Mouse (Mus musculus): ENCODE data around the gene Olfr1058. TPM values are rescaled to one million over a fixed set of nuclear protein-coding genes. Genes with fewer than 3 reads are reported as not detected.

Gene Olfr1058
- under 1 TPM in 1 of 2 experiments, not detected in 1; 0.29 TPM for polyA plus RNA-seq (2017; shearing (Covaris generic))

DNA sequence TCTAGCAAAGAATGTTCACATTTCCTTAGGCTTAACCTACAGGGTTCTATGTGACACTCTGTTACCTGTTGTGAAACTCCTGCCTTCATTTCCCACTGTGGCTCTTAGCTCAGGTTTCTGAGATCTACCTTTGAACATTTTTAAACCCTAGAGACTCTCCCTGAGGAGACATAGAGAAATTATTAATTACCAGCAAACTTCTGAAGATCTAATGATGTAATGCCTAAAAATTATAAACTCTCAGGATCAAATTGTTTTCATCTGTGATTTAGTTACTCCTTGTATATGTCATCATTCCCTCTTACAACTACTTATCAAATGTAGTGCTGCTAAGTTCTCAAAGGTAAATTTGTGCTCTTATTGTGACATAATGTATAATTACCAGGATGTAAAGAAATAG is at the start of gene Olfr1058:
Gene Olfr1058 (minus strand): TSS at position 101 of the 400 bp plus-strand sequence.

DNA sequence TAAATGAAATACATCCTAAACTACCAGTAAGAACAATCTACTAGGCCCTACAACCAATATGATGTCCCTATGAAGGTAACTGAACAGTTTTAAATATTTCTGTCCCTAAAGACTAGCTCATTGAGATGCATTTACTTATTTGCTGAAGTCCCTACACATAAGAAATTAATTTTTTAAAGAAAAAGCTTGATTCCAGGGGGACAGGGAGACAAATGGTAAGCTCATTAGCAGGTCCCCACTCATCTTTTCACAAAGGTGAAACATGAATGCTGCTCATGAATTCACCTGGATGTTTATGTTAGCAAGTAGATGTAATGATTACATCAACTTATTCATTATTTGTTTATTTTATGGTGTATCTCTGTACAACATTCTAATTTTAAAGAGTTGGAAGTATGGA is 38.3 kb upstream of the Olfr1058 start, which contains the start of gene Olfr1062:
Gene Olfr1062 (minus strand): TSS at position 101 of the 400 bp plus-strand sequence.

DNA sequence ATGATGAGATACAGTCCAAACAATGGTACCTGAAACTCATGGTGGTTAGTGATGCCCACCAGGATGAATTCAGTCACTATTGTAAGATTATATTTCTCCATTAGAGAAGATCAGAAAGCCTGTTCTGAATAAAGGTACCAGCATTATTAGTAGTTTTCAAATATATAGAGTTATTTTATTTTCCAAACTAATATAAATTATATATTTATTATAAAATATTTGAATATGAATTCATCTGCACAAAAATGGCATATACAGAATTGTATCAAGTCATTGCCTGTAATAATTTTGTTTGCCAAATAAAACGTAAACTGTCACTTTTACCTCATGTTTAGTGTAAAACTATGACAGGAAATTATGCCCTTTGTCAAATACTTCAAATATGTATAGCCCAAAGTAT is 25.6 kb upstream of the Olfr1058 start, which contains the start of gene Olfr1061:
Gene Olfr1061 (minus strand): TSS at position 101 of the 400 bp plus-strand sequence.

DNA sequence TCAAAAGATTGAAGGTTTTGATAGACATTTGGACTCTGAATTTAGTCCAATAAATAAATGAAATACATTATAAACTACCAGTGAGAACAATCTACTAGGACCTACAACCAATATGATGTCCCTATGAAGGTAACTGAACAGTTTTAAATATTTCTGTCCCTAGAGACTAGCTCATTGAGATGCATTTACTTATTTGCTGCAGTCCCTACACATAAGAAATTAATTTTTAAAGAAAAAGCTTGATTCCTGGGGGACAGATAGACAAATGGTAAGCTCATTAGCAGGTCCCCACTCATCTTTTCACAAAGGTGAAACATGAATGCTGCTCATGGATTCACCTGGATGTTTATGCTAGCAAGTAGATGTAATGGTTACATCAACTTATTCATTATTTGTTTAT is 10.1 kb downstream of the Olfr1058 start, which contains the start of gene Olfr1057:
Gene Olfr1057 (minus strand): TSS at position 101 of the 400 bp plus-strand sequence.

DNA sequence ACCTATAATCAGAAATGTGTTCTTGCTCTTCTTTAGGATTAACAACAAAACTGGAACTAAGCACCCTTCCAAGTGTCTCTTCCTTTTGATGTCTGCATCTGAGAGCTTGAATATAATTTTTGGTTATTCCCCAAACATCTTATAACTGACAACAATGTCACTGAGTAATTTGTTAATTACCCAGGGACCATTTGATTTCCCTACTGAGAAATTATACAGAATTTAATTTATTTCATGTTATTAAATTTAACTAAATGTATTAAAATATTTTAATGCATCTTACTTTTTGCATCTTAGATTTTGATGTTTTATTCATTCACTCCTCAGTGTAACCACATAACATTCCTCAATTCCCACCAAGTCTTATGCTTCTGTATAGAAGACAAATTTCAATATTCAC is 26.0 kb downstream of the Olfr1058 start, which contains the start of gene Olfr1056:
Gene Olfr1056 (minus strand): TSS at position 101 of the 400 bp plus-strand sequence.

GRCm38 (mm10) chr2:86350184-86350583 is 38.2 kb downstream of the Olfr1058 start, which contains the start of gene Olfr1055:
TSS of gene Olfr1055 (minus strand) at chr2:86350284.

DNA sequence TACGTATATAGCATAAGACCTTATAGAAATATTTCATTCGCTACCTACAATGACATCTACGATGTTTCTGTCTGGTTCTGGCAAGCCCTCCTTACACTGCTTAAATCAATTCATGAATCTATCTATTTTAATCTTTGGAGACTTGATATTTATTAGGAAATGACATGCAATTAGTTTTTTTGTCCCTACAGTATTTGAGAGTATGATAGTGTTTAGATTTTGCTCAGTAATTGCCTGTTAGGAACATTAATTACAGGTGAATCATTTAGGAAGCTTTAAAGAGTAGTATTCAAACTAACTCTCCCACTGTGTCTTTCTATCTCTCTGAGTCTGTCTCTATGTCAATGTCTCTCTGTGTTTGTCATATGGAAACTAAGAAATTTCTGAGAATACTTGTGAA is 53.0 kb downstream of the Olfr1058 start, which contains the start of gene Olfr1054:
Gene Olfr1054 (minus strand): TSS at position 101 of the 400 bp plus-strand sequence.

Other genes with a start within 250 kb of the Olfr1058 start
- gene Olfr1040, start 241.8 kb downstream of the Olfr1058 start, polyA plus RNA-seq (2017; shearing (Covaris generic)): not detected
- gene Olfr1042, start 226.7 kb downstream of the Olfr1058 start, polyA plus RNA-seq (2017; shearing (Covaris generic)): under 1 TPM; 0.11 to 0.16 TPM
- under 1 TPM; 0.13 to 0.81 TPM for gene Olfr1043, start 221.0 kb downstream of the Olfr1058 start, polyA plus RNA-seq (2017; shearing (Covaris generic))
- gene Olfr1044, start 210.7 kb downstream of the Olfr1058 start, polyA plus RNA-seq (2017; shearing (Covaris generic)): under 1 TPM in 1 of 2 experiments, not detected in 1; 0.49 TPM
- gene Olfr52, start 202.9 kb downstream of the Olfr1058 start, polyA plus RNA-seq (2017; shearing (Covaris generic)): 1 to 10 TPM in 1 of 2 experiments, not detected in 1; 1.2 TPM
- gene Olfr1045, start 185.6 kb downstream of the Olfr1058 start, polyA plus RNA-seq (2017; shearing (Covaris generic)): under 1 TPM in 1 of 2 experiments, not detected in 1; 0.43 TPM
- gene Olfr1046, start 169.2 kb downstream of the Olfr1058 start, polyA plus RNA-seq (2017; shearing (Covaris generic)): under 1 TPM in 1 of 2 experiments, not detected in 1; 0.17 TPM
- not detected for gene Olfr1047, start 157.2 kb downstream of the Olfr1058 start, polyA plus RNA-seq (2017; shearing (Covaris generic))
- gene Olfr1048, start 148.3 kb downstream of the Olfr1058 start, polyA plus RNA-seq (2017; shearing (Covaris generic)): under 1 TPM in 1 of 2 experiments, not detected in 1; 0.39 TPM
- gene Olfr1049, start 130.2 kb downstream of the Olfr1058 start, polyA plus RNA-seq (2017; shearing (Covaris generic)): not detected
- not detected for gene Olfr1051, start 109.5 kb downstream of the Olfr1058 start, polyA plus RNA-seq (2017; shearing (Covaris generic))
- gene Olfr1052, start 96.1 kb downstream of the Olfr1058 start, polyA plus RNA-seq (2017; shearing (Covaris generic)): not detected
- not detected for gene Olfr1053, start 73.3 kb downstream of the Olfr1058 start, polyA plus RNA-seq (2017; shearing (Covaris generic))
- gene Olfr1054, start 53.1 kb downstream of the Olfr1058 start, polyA plus RNA-seq (2017; shearing (Covaris generic)): not detected
- not detected for gene Olfr1055, start 38.3 kb downstream of the Olfr1058 start, polyA plus RNA-seq (2017; shearing (Covaris generic))
- not detected for gene Olfr1056, start 26.1 kb downstream of the Olfr1058 start, polyA plus RNA-seq (2017; shearing (Covaris generic))
- not detected for gene Olfr1057, start 10.2 kb downstream of the Olfr1058 start, polyA plus RNA-seq (2017; shearing (Covaris generic))
- not detected for gene Olfr1061, start 25.5 kb upstream of the Olfr1058 start, polyA plus RNA-seq (2017; shearing (Covaris generic))
- gene Olfr1062, start 38.2 kb upstream of the Olfr1058 start, polyA plus RNA-seq (2017; shearing (Covaris generic)): not detected
- gene Olfr1065, start 62.0 kb upstream of the Olfr1058 start, polyA plus RNA-seq (2017; shearing (Covaris generic)): under 1 TPM in 1 of 2 experiments, not detected in 1; 0.34 TPM
- not detected for gene Olfr1066, start 67.7 kb upstream of the Olfr1058 start, polyA plus RNA-seq (2017; shearing (Covaris generic))
- gene Olfr228, start 98.8 kb upstream of the Olfr1058 start, polyA plus RNA-seq (2017; shearing (Covaris generic)): not detected
- gene Olfr1076, start 119.9 kb upstream of the Olfr1058 start, polyA plus RNA-seq (2017; shearing (Covaris generic)): not detected
- not detected for gene Olfr1079, start 153.9 kb upstream of the Olfr1058 start, polyA plus RNA-seq (2017; shearing (Covaris generic))
- not detected for gene Olfr1080, start 169.7 kb upstream of the Olfr1058 start, polyA plus RNA-seq (2017; shearing (Covaris generic))
- not detected for gene Olfr1082, start 210.4 kb upstream of the Olfr1058 start, polyA plus RNA-seq (2017; shearing (Covaris generic))